Mouse (Mus musculus): Measurements from ENCODE around the gene Scrg1. TPM values are rescaled to one million over a fixed set of nuclear protein-coding genes. Genes with fewer than 3 reads are reported as not detected.

Scrg1 gene
- total and polyA plus RNA-seq, 3 experiments = not detected

- no peak for TF ChIP-seq ZMIZ1 (IDR thresholded peaks at IDR 0.05; ENCODE audit: low read depth, low read length)
- no peak for TF ChIP-seq KAT2A (IDR thresholded peaks at IDR 0.05; ENCODE audit: insufficient replicate concordance, low read length)
- TF ChIP-seq IRF4 (IDR thresholded peaks at IDR 0.05; ENCODE audit: low read depth, low read length) = no peak
- 0 out of 2 replicates have a peak, but pooled peaks have one; percentile 23 for TF ChIP-seq MEF2A (IDR thresholded peaks at IDR 0.05; ENCODE audit: borderline replicate concordance, low read depth, low read length)
- no peak for TF ChIP-seq CTCF (conservative IDR thresholded peaks at IDR 0.05 in 1 of 2, IDR thresholded peaks at IDR 0.05 in 1 of 2; ENCODE audit: low read depth in 2 of 2, low read length in 2 of 2)
- TF ChIP-seq JUND (conservative IDR thresholded peaks at IDR 0.05; ENCODE audit: low read depth, low read length) = no peak
- no peak for TF ChIP-seq CHD1 (IDR thresholded peaks at IDR 0.05; ENCODE audit: low read depth, low read length)
- TF ChIP-seq MYC (IDR thresholded peaks at IDR 0.05; ENCODE audit: low read depth, low read length) = no peak
- no peak for TF ChIP-seq CHD2 (IDR thresholded peaks at IDR 0.05; ENCODE audit: low read length)
- TF ChIP-seq ETS1 (conservative IDR thresholded peaks at IDR 0.05; ENCODE audit: low read depth, low read length) = 0 out of 2 replicates have a peak, but pooled peaks have one; percentile 11
- no peak for TF ChIP-seq ZKSCAN1 (IDR thresholded peaks at IDR 0.05; ENCODE audit: borderline replicate concordance, low read depth, low read length)
- TF ChIP-seq HCFC1 (IDR thresholded peaks at IDR 0.05; ENCODE audit: low read depth, low read length) = no peak
- no peak for TF ChIP-seq UBTF (IDR thresholded peaks at IDR 0.05; ENCODE audit: low read depth, low read length)
- no peak for TF ChIP-seq RCOR1 (conservative IDR thresholded peaks at IDR 0.05; ENCODE audit: low read depth, low read length)
- no peak for TF ChIP-seq RAD21 (IDR thresholded peaks at IDR 0.05; ENCODE audit: low read depth, low read length)
- TF ChIP-seq ZC3H11A (IDR thresholded peaks at IDR 0.05; ENCODE audit: low read depth, low read length) = no peak
- no peak for TF ChIP-seq USF1 (IDR thresholded peaks at IDR 0.05; ENCODE audit: low read depth, low read length)
- TF ChIP-seq ZNF384 (IDR thresholded peaks at IDR 0.05; ENCODE audit: low read depth, low read length) = no peak
Measured at GRCm38 (mm10) chr8:57486491-57487440, 31.0 kb downstream of the Scrg1 start (continued).

GRCm38 (mm10) chr8:57487441-57488155 lies 31.9 kb downstream of the Scrg1 start, which contains the start of gene Sap30:
TSS of gene Sap30 (minus strand) at chr8:57487860.
- Histone ChIP-seq H3K9me3 (replicated peaks; ENCODE audit: low read length) (no peaks in the 10 kb centered on the region), H3K4me3 (replicated peaks in 1 of 3; ENCODE audit: low read depth in 2 of 3, low read length in 2 of 3, poor library complexity in 1 of 3) (peak within 1 kb of the TSS; percentile 85 to 95 (median 89)), H3K36me3 (replicated peaks in 1 of 2; ENCODE audit: control insufficient read depth in 1 of 2, insufficient read depth in 1 of 2, low read length in 1 of 2) (peaks cover 0 to 7% of the 10 kb centered on the region in 2 experiments), H3K79me2 (replicated peaks; ENCODE audit: control insufficient read depth, extremely low read depth, insufficient read depth, poor library complexity, severe bottlenecking) (peaks cover 10% of the 10 kb centered on the region), H3K4me1 (ENCODE audit: control insufficient read depth in 1 of 2, insufficient read depth in 2 of 2) (peaks cover 3 to 18% of the 10 kb centered on the region in 2 experiments; a peak in 2 of 4 replicates), H3K9ac (ENCODE audit: insufficient read depth, low read depth) (peak within 1 kb of the TSS; percentile 92), H3K27me3 (replicated peaks) (no peaks in the 10 kb centered on the region), H3K27ac (ENCODE audit: insufficient read depth, low read depth) (peak within 1 kb of the TSS; percentile 76), H3K4me2 (ENCODE audit: insufficient read depth, low read depth, poor library complexity, severe bottlenecking) (peak within 1 kb of the TSS; percentile 81)
- peak; percentile 97 for DNase-seq (ENCODE audit: extremely low read depth)
- dilution Hi-C loops (cut with MboI; ENCODE audit: extremely low pct_ligation_motif_present, extremely low pct_unique_long_range_greater_than_20kb, low sequenced_read_pairs) (no loop called here), in situ Hi-C loops (cut with MboI; ENCODE audit: low pct_ligation_motif_present, low pct_unique_long_range_greater_than_20kb, low sequenced_read_pairs) (no loop called here)
- peak; percentile 38; the same call in 1 of the 2 replicates for TF ChIP-seq TCF12 (IDR thresholded peaks at IDR 0.05; ENCODE audit: low read depth, low read length)
- TF ChIP-seq ETS1 (conservative IDR thresholded peaks at IDR 0.05; ENCODE audit: low read depth, low read length) = no peak
- TF ChIP-seq ZC3H11A (IDR thresholded peaks at IDR 0.05; ENCODE audit: low read depth, low read length) = no peak
- TF ChIP-seq POLR2A (IDR thresholded peaks at IDR 0.05; ENCODE audit: low read depth, low read length) = peak; percentile 77
- TF ChIP-seq ZKSCAN1 (IDR thresholded peaks at IDR 0.05; ENCODE audit: borderline replicate concordance, low read depth, low read length) = no peak
- no peak for TF ChIP-seq E2F4 (IDR thresholded peaks at IDR 0.05; ENCODE audit: insufficient replicate concordance, low read depth, low read length)
- no peak for TF ChIP-seq RAD21 (IDR thresholded peaks at IDR 0.05; ENCODE audit: low read depth, low read length)
- TF ChIP-seq ZMIZ1 (IDR thresholded peaks at IDR 0.05; ENCODE audit: low read depth, low read length) = no peak
- peak; percentile 75 for TF ChIP-seq NRF1 (IDR thresholded peaks at IDR 0.05; ENCODE audit: low read depth, low read length)
- TF ChIP-seq CTCF (conservative IDR thresholded peaks at IDR 0.05 in 1 of 2, IDR thresholded peaks at IDR 0.05 in 1 of 2; ENCODE audit: low read depth in 2 of 2, low read length in 2 of 2) = no peak
- TF ChIP-seq SMC3 (IDR thresholded peaks at IDR 0.05; ENCODE audit: low read depth, low read length) = no peak
- peak; percentile 99 for TF ChIP-seq ZNF384 (IDR thresholded peaks at IDR 0.05; ENCODE audit: low read depth, low read length)
- TF ChIP-seq USF2 (conservative IDR thresholded peaks at IDR 0.05; ENCODE audit: low read depth, low read length) = no peak
- no peak for TF ChIP-seq RCOR1 (conservative IDR thresholded peaks at IDR 0.05; ENCODE audit: low read depth, low read length)
- peak; percentile 89; the same call in 1 of the 2 replicates for TF ChIP-seq KAT2A (IDR thresholded peaks at IDR 0.05; ENCODE audit: insufficient replicate concordance, low read length)
- TF ChIP-seq MYC (IDR thresholded peaks at IDR 0.05; ENCODE audit: low read depth, low read length) = no peak
- peak; percentile 35; the same call in 1 of the 2 replicates for TF ChIP-seq IRF4 (IDR thresholded peaks at IDR 0.05; ENCODE audit: low read depth, low read length)
- TF ChIP-seq BHLHE40 (IDR thresholded peaks at IDR 0.05; ENCODE audit: low read depth, low read length) = no peak
- TF ChIP-seq EP300 (IDR thresholded peaks at IDR 0.05; ENCODE audit: low read length) = no peak
- TF ChIP-seq HCFC1 (IDR thresholded peaks at IDR 0.05; ENCODE audit: low read depth, low read length) = peak; percentile 96
- no peak for TF ChIP-seq JUND (conservative IDR thresholded peaks at IDR 0.05; ENCODE audit: low read depth, low read length)
- 0 out of 2 replicates have a peak, but pooled peaks have one; percentile 39 for TF ChIP-seq MAZ (IDR thresholded peaks at IDR 0.05; ENCODE audit: low read depth, low read length)
- TF ChIP-seq JUN (IDR thresholded peaks at IDR 0.05; ENCODE audit: insufficient read depth, low read depth, low read length) = no peak
- no peak for TF ChIP-seq PAX5 (IDR thresholded peaks at IDR 0.05; ENCODE audit: low read length)
- TF ChIP-seq UBTF (IDR thresholded peaks at IDR 0.05; ENCODE audit: low read depth, low read length) = peak; percentile 94; the same call in 1 of the 2 replicates
